Mouse (Mus musculus) kidney, postnatal 4 days (tissue): ENCODE results near the gene Cngb1.

Experiments
- DNase-seq, 2 experiments: peaks; one replicate each; pipeline ENCODE4 v3.0.0; 2021; ENCODE audit warnings: mixed read lengths in 2 of 2

Cngb1 gene

DNA sequence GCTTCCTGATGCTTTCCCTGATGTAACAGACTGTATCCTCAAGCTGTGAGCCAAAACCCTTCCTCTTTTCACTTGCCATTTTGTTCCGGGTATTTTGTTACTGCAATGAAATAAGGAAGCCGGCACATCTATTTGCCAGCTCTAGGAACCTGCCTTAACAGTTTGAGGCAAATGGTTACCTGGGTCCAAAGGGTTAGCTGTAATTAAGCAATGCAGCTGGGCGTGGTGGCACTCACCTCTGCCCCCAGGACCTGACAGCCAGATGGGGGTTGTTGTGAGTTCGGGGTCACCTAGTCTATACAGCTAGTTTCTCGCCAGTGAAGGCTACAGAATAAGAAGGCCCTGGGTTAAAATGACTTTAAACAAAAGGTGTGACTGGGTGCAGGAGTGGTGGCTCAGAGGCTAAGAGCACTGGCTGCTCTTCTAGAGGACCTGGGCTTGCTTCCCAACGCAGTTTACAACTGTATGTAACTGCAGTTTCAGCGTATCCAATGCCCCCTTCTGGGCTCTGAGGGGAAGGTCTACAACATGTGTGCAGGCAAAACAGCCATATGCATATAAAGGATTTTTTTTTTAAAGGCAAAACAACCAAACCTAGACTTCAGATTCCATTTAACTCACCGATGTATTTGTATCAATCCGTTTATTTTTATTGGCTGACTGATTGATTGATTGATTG is 114.7 kb downstream of the Cngb1 start:
- DNase-seq: no peak
